Mouse (Mus musculus): ENCODE measurements around the gene AW011738. TPM values are rescaled to one million over a fixed set of nuclear protein-coding genes. Genes with fewer than 3 reads are reported as not detected.

The AW011738 gene
- polyA plus RNA-seq, 1 experiment from 2014 or later = 1.2 TPM

DNA sequence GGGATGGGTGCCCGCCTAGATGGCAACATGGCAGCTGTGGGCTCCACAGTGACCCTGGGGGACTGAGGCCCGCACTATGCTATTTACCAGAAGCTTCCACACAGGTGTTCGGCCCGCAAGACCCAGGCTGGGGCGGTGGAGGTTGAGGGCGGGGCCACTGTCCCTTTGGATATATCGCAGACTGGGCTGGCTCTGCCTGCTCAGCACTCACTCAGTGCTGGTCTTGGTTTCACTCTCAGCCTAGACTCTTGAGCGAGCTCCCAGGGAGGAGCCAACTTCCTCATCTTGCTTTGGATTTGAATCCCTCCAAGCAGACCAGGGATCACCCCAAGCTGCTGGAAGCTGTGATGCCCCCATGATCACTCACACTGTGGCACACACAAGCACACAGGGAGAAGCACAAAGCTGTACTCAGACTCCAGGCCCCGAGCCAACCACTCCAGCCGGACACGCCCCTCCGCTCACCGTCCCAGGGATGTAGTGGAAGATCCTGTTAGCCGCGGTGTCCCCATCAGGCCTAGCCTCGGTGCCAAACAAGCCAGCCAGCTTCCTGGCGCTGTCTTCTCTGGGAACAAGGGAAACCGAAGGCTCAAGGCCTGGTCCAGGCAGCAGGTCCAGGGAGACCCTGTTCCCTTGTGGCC, 24.8 kb downstream of the AW011738 start:
- H3K4me2 ChIP-seq (ENCODE audit: low read length) = 0 out of 2 replicates have a peak overlapping the region, but pooled peaks have one; percentile 3
- no peaks in the 10 kb centered on the region for H3K4me1 ChIP-seq (ENCODE audit: control insufficient read depth, insufficient read depth, low read length)
- H3K27ac ChIP-seq (ENCODE audit: low read depth, low read length) = no peak overlapping the region
- H3K27me3 ChIP-seq (replicated peaks; ENCODE audit: control insufficient read depth, insufficient read depth, low read length) = no peaks in the 10 kb centered on the region
- DNase-seq (ENCODE audit: low spot score) (peak; percentile 25), ATAC-seq (peak; percentile 35; the same call in 1 of the 2 replicates)
- no peaks in the 10 kb centered on the region for H3K9me3 ChIP-seq (replicated peaks; ENCODE audit: control insufficient read depth, low read length)
- peaks cover 37% of the 10 kb centered on the region for H3K36me3 ChIP-seq (ENCODE audit: control insufficient read depth, insufficient read depth, low read length)
- H3K9ac ChIP-seq (ENCODE audit: low read length) = no peak overlapping the region
- 31% methylated on average over 18 of the region's 18 CpGs for WGBS
- no peak overlapping the region for H3K4me3 ChIP-seq (ENCODE audit: low read depth, low read length)

DNA sequence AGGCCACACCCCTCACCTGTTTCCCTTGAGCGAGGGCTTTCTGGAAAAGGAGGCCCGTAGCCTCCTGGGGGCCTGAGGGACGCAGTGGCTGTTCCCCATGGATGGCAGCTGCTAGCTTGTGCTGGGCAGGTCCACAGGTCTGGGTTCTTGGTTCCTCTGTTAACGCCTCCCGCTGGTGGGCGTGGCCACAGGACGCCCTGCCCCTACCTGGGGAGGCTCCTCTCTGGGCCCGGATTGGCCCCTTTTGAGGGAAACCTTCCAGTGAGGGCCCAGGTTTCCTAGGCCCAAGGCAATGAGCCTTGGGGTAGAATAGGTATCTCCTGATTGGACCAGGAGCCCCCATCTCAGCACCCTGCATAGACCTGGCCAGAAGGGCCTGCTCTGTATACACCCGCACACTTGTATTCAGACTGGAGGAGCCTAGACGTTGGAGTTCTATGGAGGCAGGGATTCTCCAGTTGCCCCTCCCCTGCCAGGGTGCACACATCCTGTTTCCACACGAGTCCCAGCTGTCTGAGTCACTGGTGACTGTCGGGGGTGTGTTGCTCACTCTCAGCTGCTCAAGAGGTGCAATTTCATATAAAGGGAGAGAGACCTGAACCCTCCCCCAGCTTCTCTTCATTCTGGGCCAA, 25.4 kb downstream of the AW011738 start:
- H3K9ac ChIP-seq (ENCODE audit: low read length) = no peak overlapping the region
- H3K4me3 ChIP-seq (ENCODE audit: low read depth, low read length) = no peak overlapping the region
- H3K27me3 ChIP-seq (replicated peaks; ENCODE audit: control insufficient read depth, insufficient read depth, low read length) = no peaks in the 10 kb centered on the region
- 24% methylated on average over 12 of the region's 12 CpGs for WGBS
- ATAC-seq (peak; percentile 55), DNase-seq (ENCODE audit: low spot score) (no peak)
- H3K36me3 ChIP-seq (ENCODE audit: control insufficient read depth, insufficient read depth, low read length) = peaks cover 41% of the 10 kb centered on the region
- no peaks in the 10 kb centered on the region for H3K9me3 ChIP-seq (replicated peaks; ENCODE audit: control insufficient read depth, low read length)
- H3K27ac ChIP-seq (ENCODE audit: low read depth, low read length) = no peak overlapping the region
- H3K4me2 ChIP-seq (ENCODE audit: low read length) = 0 out of 2 replicates have a peak overlapping the region, but pooled peaks have one; percentile 3
- H3K4me1 ChIP-seq (ENCODE audit: control insufficient read depth, insufficient read depth, low read length) = peaks cover 2% of the 10 kb centered on the region; the same call in 1 of the 2 replicates

DNA sequence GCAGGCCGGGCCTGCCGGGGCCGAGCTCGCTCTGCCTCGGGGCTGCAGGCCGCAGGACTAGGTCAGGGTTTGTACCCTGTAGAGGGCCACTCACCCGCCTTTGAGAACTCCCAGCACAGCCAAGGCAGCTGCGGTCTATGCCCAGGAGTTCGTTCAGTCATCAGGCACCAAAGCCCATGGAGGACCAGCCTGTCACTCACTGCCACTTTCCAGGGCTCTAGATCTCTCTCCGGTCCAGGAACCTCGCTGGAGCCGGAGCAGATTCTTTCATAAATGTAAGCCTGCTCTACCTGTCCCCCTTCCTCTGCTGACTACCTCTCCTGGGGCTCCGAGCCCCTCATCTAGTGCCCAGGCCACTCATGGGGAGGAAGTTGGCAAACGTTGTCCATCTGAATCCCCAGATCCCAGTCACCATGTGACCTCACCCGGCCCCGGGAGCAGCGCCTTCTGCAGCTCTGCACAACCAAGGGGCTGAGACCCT, 31.0 kb downstream of the AW011738 start:
- no peaks in the 10 kb centered on the region for H3K27me3 ChIP-seq (replicated peaks; ENCODE audit: control insufficient read depth, insufficient read depth, low read length)
- peak overlapping the region; percentile 80; the same call in 1 of the 2 replicates for H3K27ac ChIP-seq (ENCODE audit: low read depth, low read length)
- peak overlapping the region; percentile 83 for H3K9ac ChIP-seq (ENCODE audit: low read length)
- H3K36me3 ChIP-seq (ENCODE audit: control insufficient read depth, insufficient read depth, low read length) = peaks cover 59% of the 10 kb centered on the region
- no peaks in the 10 kb centered on the region for H3K9me3 ChIP-seq (replicated peaks; ENCODE audit: control insufficient read depth, low read length)
- H3K4me3 ChIP-seq (ENCODE audit: low read depth, low read length) = peak overlapping the region; percentile 94
- ATAC-seq (no peak), DNase-seq (ENCODE audit: low spot score) (no peak)
- WGBS = under 1% methylated on average over 17 of the region's 17 CpGs
- H3K4me2 ChIP-seq (ENCODE audit: low read length) = peak overlapping the region; percentile 88
- H3K4me1 ChIP-seq (ENCODE audit: control insufficient read depth, insufficient read depth, low read length) = peaks cover 7% of the 10 kb centered on the region; the same call in 1 of the 2 replicates

DNA sequence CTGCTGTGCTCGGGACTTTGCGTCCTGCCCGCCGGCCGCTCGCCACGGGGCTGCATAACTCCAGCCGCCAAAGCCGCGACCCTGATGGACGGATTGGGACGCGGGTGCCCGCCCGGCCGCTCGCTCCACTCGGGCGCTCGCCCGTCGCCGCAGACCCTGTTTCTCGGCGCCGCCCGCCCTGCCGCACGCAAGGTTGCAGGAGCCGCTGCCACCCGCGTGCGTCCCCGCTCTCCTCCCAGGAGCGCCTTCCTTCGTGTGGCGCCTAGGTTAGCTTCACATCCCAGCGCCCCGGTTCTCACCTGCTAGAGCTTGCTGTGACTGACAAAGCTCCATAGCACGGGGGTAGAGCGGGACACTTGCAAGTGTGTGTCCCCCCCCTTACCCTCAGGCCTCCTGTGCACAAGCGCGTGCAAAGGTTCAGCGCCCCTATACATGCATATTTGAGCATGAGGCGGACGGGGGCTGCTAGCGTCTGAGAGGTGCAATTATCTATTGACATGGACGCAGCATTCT, 31.7 kb downstream of the AW011738 start, which contains the start of gene Plekhn1:
TSS of gene Plekhn1 (minus strand) at position 157 of the 513 bp plus-strand sequence.
- ATAC-seq (peak; percentile 58), DNase-seq (ENCODE audit: low spot score) (peak; percentile 84)
- Histone ChIP-seq H3K4me1 (ENCODE audit: control insufficient read depth, insufficient read depth, low read length) (peaks cover 7% of the 10 kb centered on the region; the same call in 1 of the 2 replicates), H3K9ac (ENCODE audit: low read length) (peak within 1 kb of the TSS; percentile 83), H3K27me3 (replicated peaks; ENCODE audit: control insufficient read depth, insufficient read depth, low read length) (no peaks in the 10 kb centered on the region), H3K4me3 (ENCODE audit: low read depth, low read length) (peak within 1 kb of the TSS; percentile 94), H3K36me3 (ENCODE audit: control insufficient read depth, insufficient read depth, low read length) (peaks cover 60% of the 10 kb centered on the region), H3K4me2 (ENCODE audit: low read length) (peak within 1 kb of the TSS; percentile 88), H3K9me3 (replicated peaks; ENCODE audit: control insufficient read depth, low read length) (no peaks in the 10 kb centered on the region), H3K27ac (ENCODE audit: low read depth, low read length) (peak within 1 kb of the TSS; percentile 85)
- WGBS = under 1% methylated on average over 38 of the region's 48 CpGs

DNA sequence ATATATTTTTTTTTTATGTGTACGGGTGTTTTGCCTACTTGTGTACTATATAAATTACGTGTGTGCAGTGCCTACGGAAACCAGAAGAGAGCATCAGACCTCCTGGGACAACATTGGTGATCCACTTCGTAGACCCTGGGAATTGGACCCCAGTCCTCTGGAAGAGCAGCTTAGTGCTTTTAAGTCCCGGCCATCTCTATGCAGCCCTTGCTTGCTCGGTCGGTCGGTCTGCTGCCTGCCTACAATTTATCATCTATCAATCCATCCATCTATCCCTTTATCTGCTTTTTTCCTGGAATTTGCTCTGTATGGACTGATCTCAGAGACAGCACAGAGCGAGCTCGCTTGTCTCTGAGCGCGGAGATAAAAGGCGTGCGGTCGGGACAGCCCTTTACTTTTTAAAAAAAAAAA, 32.3 kb downstream of the AW011738 start:
- under 1% methylated on average over 15 of the region's 15 CpGs for WGBS
- Histone ChIP-seq H3K36me3 (ENCODE audit: control insufficient read depth, insufficient read depth, low read length) (peaks cover 60% of the 10 kb centered on the region), H3K27ac (ENCODE audit: low read depth, low read length) (peak overlapping the region; percentile 85), H3K4me1 (ENCODE audit: control insufficient read depth, insufficient read depth, low read length) (peaks cover 7% of the 10 kb centered on the region; the same call in 1 of the 2 replicates), H3K9me3 (replicated peaks; ENCODE audit: control insufficient read depth, low read length) (no peaks in the 10 kb centered on the region), H3K4me3 (ENCODE audit: low read depth, low read length) (peak overlapping the region; percentile 94), H3K9ac (ENCODE audit: low read length) (peak overlapping the region; percentile 71), H3K27me3 (replicated peaks; ENCODE audit: control insufficient read depth, insufficient read depth, low read length) (no peaks in the 10 kb centered on the region), H3K4me2 (ENCODE audit: low read length) (peak overlapping the region; percentile 88)
- DNase-seq (ENCODE audit: low spot score) = peak; percentile 88
- ATAC-seq = peak; percentile 45

DNA sequence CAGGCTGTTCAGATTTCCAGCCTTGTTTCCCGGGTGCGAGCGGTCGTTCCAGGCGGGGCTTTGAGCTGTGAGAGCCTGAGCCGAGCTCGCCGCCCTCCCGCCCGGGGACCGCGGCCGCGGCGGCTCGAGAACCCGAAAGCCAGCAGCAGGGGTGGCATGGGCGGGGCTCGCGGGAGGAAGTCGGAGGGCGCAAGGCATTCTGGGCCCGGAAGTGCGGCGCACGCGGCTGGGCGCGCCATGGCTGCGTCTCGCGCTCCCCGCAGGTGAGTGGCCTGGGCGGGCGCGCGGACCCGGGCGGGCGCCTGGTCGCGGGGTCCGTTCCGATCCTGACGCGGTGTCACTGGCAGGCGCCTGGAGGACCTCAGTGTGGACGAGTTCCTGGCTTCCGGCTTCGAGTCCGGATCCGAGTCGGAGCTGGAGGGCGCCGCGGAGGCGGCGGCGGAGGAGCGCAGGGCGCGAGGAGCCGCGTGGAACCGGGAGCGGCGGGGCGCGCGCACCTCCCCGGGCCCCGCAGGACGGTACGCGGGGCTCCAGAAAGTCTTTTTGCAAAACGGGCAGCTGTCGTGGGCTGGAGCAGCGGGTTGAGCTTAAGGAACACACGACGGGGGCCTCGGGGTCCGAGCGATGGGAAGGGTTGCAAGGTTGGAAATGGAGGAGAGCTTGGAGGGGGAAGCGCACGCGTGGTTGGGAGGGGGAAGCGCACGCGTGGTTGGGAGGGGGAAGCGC, 32.9 kb downstream of the AW011738 start, which contains the start of gene Noc2l:
TSS of gene Noc2l (plus strand) at position 203 of the 726 bp plus-strand sequence.
- Histone ChIP-seq H3K27ac (ENCODE audit: low read depth, low read length) (peak within 1 kb of the TSS; percentile 85), H3K36me3 (ENCODE audit: control insufficient read depth, insufficient read depth, low read length) (peaks cover 60% of the 10 kb centered on the region), H3K4me3 (ENCODE audit: low read depth, low read length) (peak within 1 kb of the TSS; percentile 94), H3K4me1 (ENCODE audit: control insufficient read depth, insufficient read depth, low read length) (peaks cover 7% of the 10 kb centered on the region; the same call in 1 of the 2 replicates), H3K9me3 (replicated peaks; ENCODE audit: control insufficient read depth, low read length) (no peaks in the 10 kb centered on the region), H3K9ac (ENCODE audit: low read length) (peak within 1 kb of the TSS; percentile 83), H3K4me2 (ENCODE audit: low read length) (peak within 1 kb of the TSS; percentile 88), H3K27me3 (replicated peaks; ENCODE audit: control insufficient read depth, insufficient read depth, low read length) (no peaks in the 10 kb centered on the region)
- peak; percentile 95 for DNase-seq (ENCODE audit: low spot score)
- ATAC-seq = peak; percentile 92
- under 1% methylated on average over 79 of the region's 90 CpGs for WGBS

DNA sequence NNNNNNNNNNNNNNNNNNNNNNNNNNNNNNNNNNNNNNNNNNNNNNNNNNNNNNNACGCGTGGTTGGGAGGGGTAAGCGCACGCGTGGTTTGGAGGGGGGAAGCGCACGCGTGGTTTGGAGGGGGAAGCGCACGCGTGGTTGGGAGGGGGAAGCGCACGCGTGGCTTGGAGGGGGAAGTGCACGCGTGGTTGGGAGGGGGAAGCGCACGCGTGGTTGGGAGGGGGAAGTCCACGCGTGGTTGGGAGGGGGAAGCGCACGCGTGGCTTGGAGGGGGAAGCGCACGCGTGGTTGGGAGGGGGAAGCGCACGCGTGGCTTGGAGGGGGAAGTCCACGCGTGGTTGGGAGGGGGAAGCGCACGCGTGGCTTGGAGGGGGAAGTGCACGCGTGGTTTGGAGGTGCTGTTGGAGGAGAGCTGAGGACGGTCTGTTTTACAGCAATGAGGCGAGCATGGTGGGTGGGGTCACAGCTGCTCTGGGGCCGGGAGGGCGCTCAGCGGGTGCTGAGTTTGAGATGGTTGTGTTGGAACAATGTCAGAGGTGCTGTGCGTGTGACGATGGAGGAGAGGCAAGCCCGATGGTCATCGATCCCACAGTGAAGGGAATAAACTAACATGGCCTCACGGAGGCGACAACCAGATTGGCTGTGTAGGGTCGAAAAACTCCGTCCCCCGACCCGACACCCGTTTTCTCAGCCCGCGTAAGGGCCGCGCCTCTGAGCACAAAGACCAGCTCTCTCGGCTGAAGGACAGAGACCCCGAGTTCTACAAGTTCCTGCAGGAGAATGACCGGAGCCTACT, 33.7 kb downstream of the AW011738 start:
- WGBS = 26% methylated on average over 54 of the region's 60 CpGs
- no peak for ATAC-seq
- no peak for DNase-seq (ENCODE audit: low spot score)
- Histone ChIP-seq H3K27ac (ENCODE audit: low read depth, low read length) (peak overlapping the region; percentile 27; the same call in 1 of the 2 replicates), H3K4me2 (ENCODE audit: low read length) (peak overlapping the region; percentile 88), H3K9me3 (replicated peaks; ENCODE audit: control insufficient read depth, low read length) (no peaks in the 10 kb centered on the region), H3K27me3 (replicated peaks; ENCODE audit: control insufficient read depth, insufficient read depth, low read length) (no peaks in the 10 kb centered on the region), H3K9ac (ENCODE audit: low read length) (peak overlapping the region; percentile 71), H3K36me3 (ENCODE audit: control insufficient read depth, insufficient read depth, low read length) (peaks cover 60% of the 10 kb centered on the region), H3K4me3 (ENCODE audit: low read depth, low read length) (peak overlapping the region; percentile 94), H3K4me1 (ENCODE audit: control insufficient read depth, insufficient read depth, low read length) (peaks cover 7% of the 10 kb centered on the region; the same call in 1 of the 2 replicates)

DNA sequence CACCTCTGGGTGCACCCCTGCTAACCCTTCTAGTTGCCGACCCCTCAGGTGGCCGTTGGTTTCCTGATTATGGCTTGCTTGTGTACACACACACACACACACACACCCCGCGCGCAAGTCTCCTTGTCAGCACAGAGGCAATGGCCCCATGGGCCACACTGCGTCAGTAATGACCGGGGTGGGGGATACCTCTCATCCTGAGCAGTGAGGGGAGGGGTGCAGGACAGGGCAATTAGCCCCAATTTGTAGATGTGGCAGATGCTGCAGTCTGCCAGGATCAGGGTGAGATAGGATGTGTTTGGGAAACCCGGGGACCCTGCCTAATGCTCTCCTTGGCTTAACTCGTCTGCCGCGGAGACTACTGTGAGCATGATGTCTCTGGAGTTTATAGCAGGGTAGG, 46.5 kb downstream of the AW011738 start:
- WGBS = 73% methylated on average over 11 of the region's 11 CpGs
- peaks cover 51% of the 10 kb centered on the region for H3K36me3 ChIP-seq (ENCODE audit: control insufficient read depth, insufficient read depth, low read length)

More for the DNA sequence above, 46.5 kb downstream of the AW011738 start:
- Histone ChIP-seq H3K27me3 (replicated peaks; ENCODE audit: control insufficient read depth, insufficient read depth, low read length) (peaks cover 9% of the 10 kb centered on the region; the same call in 1 of the 2 replicates), H3K4me1 (ENCODE audit: control insufficient read depth, insufficient read depth, low read length) (peaks cover under 1% of the 10 kb centered on the region; the same call in 1 of the 2 replicates), H3K9ac (ENCODE audit: low read length) (no peak overlapping the region), H3K27ac (ENCODE audit: low read depth, low read length) (no peak overlapping the region), H3K9me3 (replicated peaks; ENCODE audit: control insufficient read depth, low read length) (no peaks in the 10 kb centered on the region), H3K4me2 (ENCODE audit: low read length) (no peak overlapping the region), H3K4me3 (ENCODE audit: low read depth, low read length) (no peak overlapping the region)
- ATAC-seq (no peak), DNase-seq (ENCODE audit: low spot score) (no peak)
